ENCODE assay signal across 8 mouse cellular contexts in genomic region chr19:5756991-5757636, GRCm38 (mm10). TPM values are rescaled to one million over a fixed set of nuclear protein-coding genes. Genes with fewer than 3 reads are reported as not detected.
DNase-seq lines count a peak whose midpoint lies in the region; ATAC-seq lines count a peak whose summit lies in the region.

No protein-coding gene starts in this region.

- 25% methylated on average over 35 of the region's 36 CpGs for WGBS in lung, embryonic 16.5 days
- WGBS in limb, embryonic 12.5 days = 15% methylated on average over 36 of the region's 36 CpGs
- 16% methylated on average over 36 of the region's 36 CpGs for WGBS in neural tube, embryonic 15.5 days

- H3K9ac ChIP-seq in lung, embryonic 16.5 days (ENCODE audit: low read length) = peak overlapping the region; percentile 47; the same call in 1 of the 2 replicates
- peak overlapping the region; percentile 45 for H3K9ac ChIP-seq in limb, embryonic 12.5 days (replicated peaks)
- no peak overlapping the region for H3K9ac ChIP-seq in neural tube, embryonic 15.5 days (replicated peaks)

- peak overlapping the region; percentile 8; the same call in 1 of the 2 replicates for H3K4me2 ChIP-seq in lung, embryonic 16.5 days (ENCODE audit: low read depth, low read length)
- H3K4me2 ChIP-seq in limb, embryonic 12.5 days = peak overlapping the region; percentile 50
- H3K4me2 ChIP-seq in neural tube, embryonic 15.5 days = peak overlapping the region; percentile 26

- no peaks in the 10 kb centered on the region for H3K9me3 ChIP-seq in lung, embryonic 16.5 days (ENCODE audit: control insufficient read depth, low read length)
- no peaks in the 10 kb centered on the region for H3K9me3 ChIP-seq in limb, embryonic 12.5 days
- H3K9me3 ChIP-seq in neural tube, embryonic 15.5 days (replicated peaks) = no peaks in the 10 kb centered on the region

- ATAC-seq in lung, embryonic 16.5 days (ENCODE audit: low read depth) = peak; percentile 44
- no peak for ATAC-seq in limb, embryonic 12.5 days (ENCODE audit: insufficient number of reproducible peaks, insufficient read depth, low FRiP score, low TSS enrichment, low read depth)
- peak; percentile 31 for ATAC-seq in neural tube, embryonic 15.5 days (ENCODE audit: low FRiP score)

- peak; percentile 32 for DNase-seq in cerebellum, adult 8-10 months
- no peak for DNase-seq in cerebellum, postnatal 4 days (ENCODE audit: low spot score in 2 of 2)
- no peak for DNase-seq in lung, postnatal 36 days
- no peak for DNase-seq in spleen, postnatal 36 days (ENCODE audit: low spot score in 2 of 2)
- DNase-seq in thymus, postnatal 10 days (ENCODE audit: low spot score in 2 of 2) = no peak

- peaks cover 46% of the 10 kb centered on the region for H3K36me3 ChIP-seq in lung, embryonic 16.5 days (ENCODE audit: control insufficient read depth, insufficient read depth, low read length)
- peaks cover 74% of the 10 kb centered on the region for H3K36me3 ChIP-seq in limb, embryonic 12.5 days
- H3K36me3 ChIP-seq in neural tube, embryonic 15.5 days = peaks cover 42% of the 10 kb centered on the region

- no peak overlapping the region for H3K27ac ChIP-seq in lung, embryonic 16.5 days (ENCODE audit: low read length)
- H3K27ac ChIP-seq in limb, embryonic 12.5 days = no peak overlapping the region
- H3K27ac ChIP-seq in neural tube, embryonic 15.5 days (replicated peaks) = no peak overlapping the region

- peak overlapping the region; percentile 10; the same call in 1 of the 2 replicates for H3K4me3 ChIP-seq in lung, embryonic 16.5 days (ENCODE audit: low read length)
- peak overlapping the region; percentile 29 for H3K4me3 ChIP-seq in limb, embryonic 12.5 days (replicated peaks)
- no peak overlapping the region for H3K4me3 ChIP-seq in neural tube, embryonic 15.5 days (replicated peaks)

- H3K4me1 ChIP-seq in lung, embryonic 16.5 days (replicated peaks; ENCODE audit: control insufficient read depth, insufficient read depth, low read length) = peaks cover 7% of the 10 kb centered on the region
- H3K4me1 ChIP-seq in limb, embryonic 12.5 days (replicated peaks) = peaks cover 16% of the 10 kb centered on the region
- peaks cover 11% of the 10 kb centered on the region for H3K4me1 ChIP-seq in neural tube, embryonic 15.5 days

- H3K27me3 ChIP-seq in lung, embryonic 16.5 days (ENCODE audit: control insufficient read depth, insufficient read depth, low read depth, low read length) = peaks cover 5% of the 10 kb centered on the region; the same call in 1 of the 2 replicates
- H3K27me3 ChIP-seq in limb, embryonic 12.5 days = peaks cover 69% of the 10 kb centered on the region
- peaks cover 56% of the 10 kb centered on the region for H3K27me3 ChIP-seq in neural tube, embryonic 15.5 days (replicated peaks)

RNA-seq across cellular contexts. Expression of gene Scyl1, which starts 14.1 kb away (rescaled TPM):
- 76.3 and 83.2 TPM in 2 replicates for polyA plus RNA-seq in lung, embryonic 16.5 days (2015; fragmentation: Nextera tagmentation; extraction: Ambion mirVana)
- 74.9 and 78.0 TPM in 2 replicates for polyA plus RNA-seq in limb, embryonic 12.5 days (2016; fragmentation: Nextera tagmentation; extraction: Ambion mirVana)
- 81.6 and 83.1 TPM in 2 replicates for polyA plus RNA-seq in neural tube, embryonic 15.5 days (2015; fragmentation: Nextera tagmentation; extraction: Ambion mirVana)

RNA-seq across cellular contexts. Expression of gene Ltbp3, which starts 16.4 kb away (rescaled TPM):
- polyA plus RNA-seq in lung, embryonic 16.5 days (2015; fragmentation: Nextera tagmentation; extraction: Ambion mirVana) = 52.3 and 61.9 TPM in 2 replicates
- 17.0 and 30.3 TPM in 2 replicates for polyA plus RNA-seq in limb, embryonic 12.5 days (2016; fragmentation: Nextera tagmentation; extraction: Ambion mirVana)
- 15.6 and 19.1 TPM in 2 replicates for polyA plus RNA-seq in neural tube, embryonic 15.5 days (2015; fragmentation: Nextera tagmentation; extraction: Ambion mirVana)

RNA-seq across cellular contexts. Expression of gene Fam89b, which starts 27.7 kb away (rescaled TPM):
- 89.1 and 92.9 TPM in 2 replicates for polyA plus RNA-seq in lung, embryonic 16.5 days (2015; fragmentation: Nextera tagmentation; extraction: Ambion mirVana)
- 140 and 143 TPM in 2 replicates for polyA plus RNA-seq in limb, embryonic 12.5 days (2016; fragmentation: Nextera tagmentation; extraction: Ambion mirVana)
- polyA plus RNA-seq in neural tube, embryonic 15.5 days (2015; fragmentation: Nextera tagmentation; extraction: Ambion mirVana) = 122 and 138 TPM in 2 replicates

RNA-seq across cellular contexts. Expression of gene Ehbp1l1, which starts 31.0 kb away (rescaled TPM):
- 25.3 and 25.9 TPM in 2 replicates for polyA plus RNA-seq in lung, embryonic 16.5 days (2015; fragmentation: Nextera tagmentation; extraction: Ambion mirVana)
- polyA plus RNA-seq in limb, embryonic 12.5 days (2016; fragmentation: Nextera tagmentation; extraction: Ambion mirVana) = 15.9 and 16.5 TPM in 2 replicates
- 15.9 and 18.6 TPM in 2 replicates for polyA plus RNA-seq in neural tube, embryonic 15.5 days (2015; fragmentation: Nextera tagmentation; extraction: Ambion mirVana)

RNA-seq across cellular contexts. Expression of gene Kcnk7, which starts 52.9 kb away (rescaled TPM):
- polyA plus RNA-seq in lung, embryonic 16.5 days (2015; fragmentation: Nextera tagmentation; extraction: Ambion mirVana) = 0.36 and 0.50 TPM in 2 replicates
- 0.40 TPM in 1 of 2 replicates, not detected in the other for polyA plus RNA-seq in limb, embryonic 12.5 days (2016; fragmentation: Nextera tagmentation; extraction: Ambion mirVana)
- 0.35 and 0.45 TPM in 2 replicates for polyA plus RNA-seq in neural tube, embryonic 15.5 days (2015; fragmentation: Nextera tagmentation; extraction: Ambion mirVana)
